Mouse (Mus musculus) heart, embryonic 14.5 days (tissue): Measurements from ENCODE around the gene Ston2. TPM values are rescaled to one million over a fixed set of nuclear protein-coding genes. Genes with fewer than 3 reads are reported as not detected.

ENCODE experiments used
- ATAC-seq: fragments of 200-750 bp; cut with Nextera tagmentation; 2 replicates; pipeline ENCODE4 v1.8.0; 2017; ENCODE audit warnings: low read depth, moderate TSS enrichment; ENCODE audit not compliant: insufficient number of reproducible peaks, insufficient read depth, low FRiP score
- H3K27ac ChIP-seq, 2 experiments: fragments of 200-500 bp in 1 of 2; fragments of 300-500 bp in 1 of 2; sonication (generic) in 1 of 2; replicated peaks in 1 of 2; 2 replicates each; pipeline ENCODE4 v1.5.1; 2012 to 2014; ENCODE audit warnings: low read depth in 2 of 2, low read length in 2 of 2, control low read depth in 1 of 2, mild to moderate bottlenecking in 1 of 2, mixed read lengths in 1 of 2; ENCODE audit not compliant: control insufficient read depth in 1 of 2, insufficient read depth in 1 of 2
- H3K27me3 ChIP-seq: fragments of 300-500 bp; sonication (generic); 2 replicates; pipeline ENCODE4 v1.6.1; 2014; ENCODE audit warnings: mild to moderate bottlenecking, low read length, control low read depth; ENCODE audit not compliant: control insufficient read depth, insufficient read depth
- H3K36me3 ChIP-seq: fragments of 300-500 bp; sonication (generic); 2 replicates; pipeline ENCODE4 v1.6.1; 2014; ENCODE audit warnings: mild to moderate bottlenecking, control low read depth, low read length, mixed read lengths; ENCODE audit not compliant: control insufficient read depth, insufficient read depth
- H3K4me1 ChIP-seq, 2 experiments: fragments of 200-500 bp in 1 of 2; fragments of 300-500 bp in 1 of 2; sonication (generic) in 1 of 2; 2 replicates each; pipeline ENCODE4 v1.6.1; 2012 to 2014; ENCODE audit warnings: low read length in 2 of 2, control low read depth in 1 of 2, mixed read lengths in 1 of 2; ENCODE audit not compliant: control insufficient read depth in 2 of 2, insufficient read depth in 2 of 2
- H3K4me2 ChIP-seq: fragments of 300-500 bp; sonication (generic); 2 replicates; pipeline ENCODE4 v1.6.1; 2014; ENCODE audit warnings: mild to moderate bottlenecking, low read length
- H3K4me3 ChIP-seq, 2 experiments: fragments of 200-500 bp in 1 of 2; fragments of 300-500 bp in 1 of 2; sonication (generic) in 1 of 2; 2 replicates each; pipeline ENCODE4 v1.5.1; 2012 to 2014; ENCODE audit warnings: low read length in 2 of 2, mild to moderate bottlenecking in 2 of 2, control low read depth in 1 of 2, low read depth in 1 of 2, moderate library complexity in 1 of 2; ENCODE audit not compliant: control insufficient read depth in 1 of 2, insufficient read depth in 1 of 2
- H3K9ac ChIP-seq: fragments of 300-500 bp; sonication (generic); 2 replicates; pipeline ENCODE4 v1.6.1; 2014; ENCODE audit warnings: mild to moderate bottlenecking, low read length
- H3K9me3 ChIP-seq: fragments of 300-500 bp; sonication (generic); 2 replicates; pipeline ENCODE4 v1.6.1; 2016; ENCODE audit warnings: low read length, control low read depth; ENCODE audit not compliant: control insufficient read depth
- WGBS: fragments of 180-500 bp; shearing (Covaris S2); extraction: QIAGEN DNeasy Blood & Tissue Kit; methylation state at CpG from one replicate; pipeline ENCODE4 v1.1.7; 2014; 5-methylcytosine and 5-hydroxymethylcytosine counted together
- polyA plus RNA-seq: library from polyadenylated mRNA; unstranded; fragments of >200 nt; fragmentation: Nextera tagmentation; extraction: Ambion mirVana; gene quantifications from 2 replicates; pipeline ENCODE4 v1.2.1, GENCODE M21; 2014

Ston2 gene
- 0.85 and 1.5 TPM in 2 replicates for polyA plus RNA-seq

GRCm38 (mm10) chr12:91787959-91788437 is at the start of gene Ston2:
Ston2 (minus strand) TSS chr12:91788387.
- 71% methylated on average over 9 of the region's 9 CpGs for WGBS
- ATAC-seq: no peak
- Histone ChIP-seq H3K27me3 (no peaks in the 10 kb centered on the region), H3K4me1 (peaks cover 0 to 3% of the 10 kb centered on the region in 2 experiments; a peak in 2 of 4 replicates), H3K9me3 (no peaks in the 10 kb centered on the region), H3K9ac (no peak within 1 kb of the TSS), H3K36me3 (no peaks in the 10 kb centered on the region), H3K4me3 (no peak within 1 kb of the TSS), H3K27ac (no peak within 1 kb of the TSS), H3K4me2 (no peak within 1 kb of the TSS)

- Histone ChIP-seq H3K9me3 (no peaks in the 10 kb centered on the region), H3K36me3 (peaks cover 96% of the 10 kb centered on the region), H3K4me2 (no peak overlapping the region), H3K9ac (no peak overlapping the region), H3K4me3 (no peak overlapping the region), H3K4me1 (no peaks in the 10 kb centered on the region), H3K27ac (no peak overlapping the region), H3K27me3 (no peaks in the 10 kb centered on the region)
- no peak for ATAC-seq
- 69% methylated on average over 7 of the region's 7 CpGs for WGBS
Measured at GRCm38 (mm10) chr12:91837401-91838065, 49.3 kb upstream of the Ston2 start.

DNA sequence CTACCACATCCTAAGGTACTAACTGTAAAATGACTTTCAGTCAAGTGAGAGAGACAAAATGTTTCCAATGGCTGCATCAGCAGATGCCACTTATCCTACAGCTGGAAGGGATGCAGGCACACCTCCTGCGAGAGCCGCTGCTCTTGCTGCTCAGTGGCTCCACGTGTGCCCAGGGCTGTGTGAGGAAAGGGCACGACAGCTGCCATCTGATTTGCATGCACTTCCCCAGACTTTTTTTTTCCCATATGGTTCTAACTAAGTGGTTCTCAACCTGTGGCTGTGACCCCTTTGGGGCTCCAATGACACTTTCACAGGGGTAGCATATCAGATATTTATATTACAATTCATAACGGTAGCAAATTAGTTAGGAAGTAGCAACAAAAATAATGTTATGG is 45.7 kb upstream of the Ston2 start:
- no peaks in the 10 kb centered on the region for H3K4me1 ChIP-seq
- no peak overlapping the region for H3K4me2 ChIP-seq
- H3K27me3 ChIP-seq: no peaks in the 10 kb centered on the region
- H3K9ac ChIP-seq: no peak overlapping the region
- no peak overlapping the region for H3K27ac ChIP-seq
- H3K9me3 ChIP-seq: no peaks in the 10 kb centered on the region
- 85% methylated on average over 5 of the region's 5 CpGs for WGBS
- peaks cover 93% of the 10 kb centered on the region for H3K36me3 ChIP-seq
- H3K4me3 ChIP-seq: no peak overlapping the region
- ATAC-seq: no peak

- no peak overlapping the region for H3K9ac ChIP-seq
- 90% methylated on average over 3 of the region's 3 CpGs for WGBS
- H3K9me3 ChIP-seq: no peaks in the 10 kb centered on the region
- H3K4me1 ChIP-seq: no peaks in the 10 kb centered on the region
- no peak overlapping the region for H3K4me3 ChIP-seq
- H3K4me2 ChIP-seq: no peak overlapping the region
- peaks cover 91% of the 10 kb centered on the region for H3K36me3 ChIP-seq
- no peaks in the 10 kb centered on the region for H3K27me3 ChIP-seq
- ATAC-seq: no peak
- no peak overlapping the region for H3K27ac ChIP-seq
Measured at GRCm38 (mm10) chr12:91833237-91833938, 45.2 kb upstream of the Ston2 start.

- no peaks in the 10 kb centered on the region for H3K4me1 ChIP-seq
- no peak for ATAC-seq
- no peak overlapping the region for H3K4me3 ChIP-seq
- no peak overlapping the region for H3K9ac ChIP-seq
- no peaks in the 10 kb centered on the region for H3K27me3 ChIP-seq
- H3K4me2 ChIP-seq: no peak overlapping the region
- peaks cover 91% of the 10 kb centered on the region for H3K36me3 ChIP-seq
- 87% methylated on average over 7 of the region's 7 CpGs for WGBS
- H3K27ac ChIP-seq: no peak overlapping the region
- H3K9me3 ChIP-seq: no peaks in the 10 kb centered on the region
Measured at GRCm38 (mm10) chr12:91831410-91831809, 43.2 kb upstream of the Ston2 start.

DNA sequence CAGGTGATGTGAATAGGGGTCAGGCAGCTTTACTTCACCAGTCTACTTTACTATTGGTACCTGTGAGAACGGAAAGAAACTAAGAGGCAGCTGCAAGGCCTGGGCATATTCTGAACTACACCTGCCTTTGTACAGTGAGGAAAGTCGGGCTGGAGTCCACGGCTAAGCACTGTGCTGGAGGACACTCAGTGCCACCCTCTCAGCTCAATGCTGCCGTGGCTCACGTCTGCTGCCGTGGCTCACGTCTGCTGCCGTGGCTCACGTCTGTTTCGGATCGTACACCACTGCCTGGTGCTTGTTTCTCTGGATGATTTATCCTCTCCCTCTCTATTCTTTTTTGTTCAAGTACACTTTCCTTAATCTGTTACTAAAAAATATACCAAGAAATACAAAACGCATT is 32.3 kb upstream of the Ston2 start:
- Histone ChIP-seq H3K36me3 (peaks cover 93% of the 10 kb centered on the region), H3K4me2 (no peak overlapping the region), H3K4me3 (no peak overlapping the region), H3K4me1 (no peaks in the 10 kb centered on the region), H3K9ac (no peak overlapping the region), H3K27me3 (no peaks in the 10 kb centered on the region), H3K9me3 (no peaks in the 10 kb centered on the region), H3K27ac (no peak overlapping the region)
- no peak for ATAC-seq
- WGBS: 88% methylated on average over 12 of the region's 12 CpGs

- ATAC-seq: no peak
- H3K4me1 ChIP-seq: no peaks in the 10 kb centered on the region
- no peaks in the 10 kb centered on the region for H3K27me3 ChIP-seq
- no peaks in the 10 kb centered on the region for H3K9me3 ChIP-seq
- H3K27ac ChIP-seq: no peak overlapping the region
- no peak overlapping the region for H3K4me3 ChIP-seq
- H3K4me2 ChIP-seq: no peak overlapping the region
- no peak overlapping the region for H3K9ac ChIP-seq
- WGBS: 85% methylated on average over 4 of the region's 4 CpGs
- H3K36me3 ChIP-seq: peaks cover 93% of the 10 kb centered on the region
Measured at GRCm38 (mm10) chr12:91818726-91819125, 30.5 kb upstream of the Ston2 start.
